In genomic region chr1:193330172-193330571, GRCm38 (mm10) we compare ENCODE assay signal across 8 mouse cellular contexts. TPM values are rescaled to one million over a fixed set of nuclear protein-coding genes. Genes with fewer than 3 reads are reported as not detected.
DNase-seq lines count a peak whose midpoint lies in the region; TF ChIP-seq lines count a peak whose summit lies in the region.

No protein-coding gene starts in this region.

- H3K4me1 ChIP-seq in lung, adult 2 months (ENCODE audit: control insufficient read depth, insufficient read depth, low read length), result no peaks in the 10 kb centered on the region
- peaks cover 63% of the 10 kb centered on the region for H3K4me1 ChIP-seq in olfactory bulb, adult 2 months (ENCODE audit: control insufficient read depth, insufficient read depth, low read length)

- intact Hi-C loops in heart, postnatal 36 days (cut with DNase I), result loop anchor here (1.0 kb wide), 2 partner anchors 33 to 46 kb away; no protein-coding TSS in a partner anchor

- no peak overlapping the region for H3K4me3 ChIP-seq in lung, adult 2 months (replicated peaks; ENCODE audit: extremely low read depth, low read depth, low read length)
- H3K4me3 ChIP-seq in olfactory bulb, adult 2 months (ENCODE audit: insufficient read depth, low read depth, low read length), result no peak overlapping the region

- TF ChIP-seq CTCF in lung, adult 2 months (IDR thresholded peaks at IDR 0.05; ENCODE audit: insufficient read depth, low read length), result peak; percentile 54
- peak; percentile 91 for TF ChIP-seq CTCF in olfactory bulb, adult 2 months (IDR thresholded peaks at IDR 0.05; ENCODE audit: insufficient read depth, low read depth, low read length)

- 47% methylated on average over 10 of the region's 10 CpGs for WGBS in lung, adult 2 months
- 23% methylated on average over 10 of the region's 10 CpGs for WGBS in olfactory bulb, adult 2 months

- no peak for TF ChIP-seq POLR2A in lung, adult 2 months (IDR thresholded peaks at IDR 0.05; ENCODE audit: borderline replicate concordance, extremely low read depth, low read depth, low read length)
- no peak for TF ChIP-seq POLR2A in olfactory bulb, adult 2 months (IDR thresholded peaks at IDR 0.05; ENCODE audit: insufficient read depth, low read depth, low read length)

- DNase-seq in CD8-positive naive resting alpha-beta T cell, adult 2 months (ENCODE audit: low read depth in 2 of 2, low spot score in 2 of 2), result peak; percentile 69
- peak; percentile 98 for DNase-seq in cerebellum, adult 11-12 months
- DNase-seq in forelimb bud, embryonic 11.5 days (ENCODE audit: low read depth, low spot score), result peak; percentile 41
- DNase-seq in heart, postnatal 36 days, result peak; percentile 72 to 73
- DNase-seq in layer of hippocampus, adult 18-20 months (ENCODE audit: low spot score in 2 of 2), result peak; percentile 87 to 91
- no peak for DNase-seq in lung, adult 2 months
- DNase-seq in thymus, adult 18-20 months, result peak; percentile 82 to 84

- no peak overlapping the region for H3K27ac ChIP-seq in olfactory bulb, adult 2 months (ENCODE audit: insufficient read depth, low read depth, low read length)

RNA-seq across cellular contexts. Expression of gene Camk1g, which starts 39.9 kb away (rescaled TPM):
- 1 to 10 TPM in 1 of 2 experiments, not detected in 1; 1.0 TPM for total RNA-seq in heart, postnatal 36 days (2021)
- total RNA-seq in layer of hippocampus, adult 18-20 months (2021), result 10 to 100 TPM; 23.5 to 26.6 TPM
- 0.15 and 0.26 TPM in 2 replicates for polyA plus RNA-seq in lung, adult 2 months (2012; rRNA removed)
- not detected in 2 replicates for polyA plus RNA-seq in olfactory bulb, adult 2 months (2012; ENCODE audit: insufficient read depth, insufficient read length, low replicate concordance, missing spikeins)

RNA-seq across cellular contexts. Expression of gene G0s2, which starts 57.2 kb away (rescaled TPM):
- total RNA-seq in heart, postnatal 36 days (2021), result 10 to 100 TPM; 53.6 to 57.8 TPM
- 10 to 100 TPM in 1 of 2 experiments, 1 to 10 TPM in 1; 9.4 to 10.2 TPM for total RNA-seq in layer of hippocampus, adult 18-20 months (2021)
- polyA plus RNA-seq in lung, adult 2 months (2012; rRNA removed), result 180 and 265 TPM in 2 replicates
- polyA plus RNA-seq in olfactory bulb, adult 2 months (2012; ENCODE audit: insufficient read depth, insufficient read length, low replicate concordance, missing spikeins), result not detected in 2 replicates

Comparison
In these comparisons a context has a peak if more than half of its experiments do, and no peak if none do; other contexts are left out.
1. RNA of gene Camk1g, which starts 39.9 kb away (total RNA-seq): 23.5 to 26.6 TPM in layer of hippocampus, adult 18-20 months; 1.0 TPM in heart, postnatal 36 days; every median in the first group is over 10 times any median in the second.
2. RNA of gene G0s2, which starts 57.2 kb away (total RNA-seq): 53.6 to 57.8 TPM in heart, postnatal 36 days; 9.4 to 10.2 TPM in layer of hippocampus, adult 18-20 months; every median in the first group is over 4 times any median in the second.